Mouse (Mus musculus): ENCODE data around the gene Tecr.

DNA sequence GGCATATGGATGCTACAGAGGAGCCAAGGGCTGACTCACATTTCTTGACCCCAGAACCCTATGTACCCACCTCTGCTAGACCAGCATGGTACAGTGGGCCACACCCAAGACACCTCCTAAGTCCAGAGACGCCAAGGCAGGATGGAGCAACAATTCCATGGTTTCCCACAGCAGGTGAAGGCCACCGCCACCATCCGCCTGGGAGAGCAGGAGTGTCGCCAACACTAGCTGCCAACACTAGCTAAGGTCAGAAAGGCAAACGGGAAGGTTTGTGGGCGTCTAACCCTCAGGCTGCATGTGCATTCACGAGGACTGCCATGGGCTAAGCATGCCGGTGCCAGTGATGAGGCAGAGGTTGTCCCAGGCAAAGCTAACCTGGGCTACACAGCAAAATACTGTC is 25.5 kb downstream of the Tecr start:
- no peak for TF ChIP-seq CTCF (IDR thresholded peaks at IDR 0.05; ENCODE audit: low read depth, low read length)
- TF ChIP-seq POLR2AphosphoS5 (IDR thresholded peaks at IDR 0.05; ENCODE audit: insufficient replicate concordance, low read depth, low read length), result no peak
- TF ChIP-seq GATA1 (IDR thresholded peaks at IDR 0.05; ENCODE audit: borderline replicate concordance, low read length), result no peak

Data from G1E (cell line).